Mouse (Mus musculus) hindbrain, embryonic 16.5 days (tissue): ENCODE measurements around the gene Eif4e2. TPM values are rescaled to one million over a fixed set of nuclear protein-coding genes. Genes with fewer than 3 reads are reported as not detected.

ENCODE experiments used
- ATAC-seq: fragments of 200-750 bp; cut with Nextera tagmentation; 2 replicates; pipeline ENCODE4 v1.8.0; 2017; ENCODE audit warnings: moderate TSS enrichment, moderate library complexity
- H3K27ac ChIP-seq: fragments of 300-500 bp; sonication (generic); 2 replicates; pipeline ENCODE4 v1.5.1; 2014; ENCODE audit warnings: low read depth, mild to moderate bottlenecking, control low read depth, low read length, moderate library complexity
- H3K27me3 ChIP-seq: fragments of 300-500 bp; sonication (generic); replicated peaks from 2 replicates; pipeline ENCODE4 v1.6.1; 2014; ENCODE audit warnings: low read length; ENCODE audit not compliant: control insufficient read depth, insufficient read depth
- H3K36me3 ChIP-seq: fragments of 300-500 bp; sonication (generic); 2 replicates; pipeline ENCODE4 v1.6.1; 2014; ENCODE audit warnings: mild to moderate bottlenecking, low read length, moderate library complexity, mixed read lengths; ENCODE audit not compliant: control insufficient read depth, insufficient read depth
- H3K4me1 ChIP-seq: fragments of 300-500 bp; sonication (generic); 2 replicates; pipeline ENCODE4 v1.6.1; 2014; ENCODE audit warnings: low read depth, low read length; ENCODE audit not compliant: control insufficient read depth, insufficient read depth
- H3K4me2 ChIP-seq: fragments of 300-500 bp; sonication (generic); 2 replicates; pipeline ENCODE4 v1.6.1; 2014; ENCODE audit warnings: mild to moderate bottlenecking, low read length, control low read depth, moderate library complexity
- H3K4me3 ChIP-seq: fragments of 300-500 bp; sonication (generic); 2 replicates; pipeline ENCODE4 v1.5.1; 2014; ENCODE audit warnings: mild to moderate bottlenecking, low read length, control low read depth, moderate library complexity
- H3K9ac ChIP-seq: fragments of 300-500 bp; sonication (generic); 2 replicates; pipeline ENCODE4 v1.6.1; 2014; ENCODE audit warnings: low read depth, mild to moderate bottlenecking, control low read depth, low read length, moderate library complexity
- H3K9me3 ChIP-seq: fragments of 300-500 bp; sonication (generic); 2 replicates; pipeline ENCODE4 v1.6.1; 2014; ENCODE audit warnings: mild to moderate bottlenecking, low read length, moderate library complexity; ENCODE audit not compliant: control insufficient read depth
- WGBS: fragments of 180-500 bp; shearing (Covaris S2); extraction: QIAGEN DNeasy Blood & Tissue Kit; methylation state at CpG from one replicate; pipeline ENCODE4 v1.1.7; 2014; 5-methylcytosine and 5-hydroxymethylcytosine counted together
- polyA plus RNA-seq: library from polyadenylated mRNA; unstranded; fragments of >200 nt; fragmentation: Nextera tagmentation; extraction: Ambion mirVana; gene quantifications from 2 replicates; pipeline ENCODE4 v1.2.1, GENCODE M21; 2015

Gene Eif4e2
- polyA plus RNA-seq, 1 experiment from 2014 or later = 79.3 TPM

- H3K27me3 ChIP-seq = no peaks in the 10 kb centered on the region; the same call in 1 of the 2 replicates
- no peak overlapping the region for H3K4me3 ChIP-seq
- no peak overlapping the region for H3K27ac ChIP-seq
- H3K9me3 ChIP-seq = no peaks in the 10 kb centered on the region
- no peak for ATAC-seq
- H3K4me1 ChIP-seq = no peaks in the 10 kb centered on the region
- H3K9ac ChIP-seq = no peak overlapping the region
- H3K4me2 ChIP-seq = no peak overlapping the region
- WGBS = 73% methylated on average over 12 of the region's 12 CpGs
- no peaks in the 10 kb centered on the region for H3K36me3 ChIP-seq
Measured at GRCm38 (mm10) chr1:87198119-87199065, 15.3 kb upstream of the Eif4e2 start.

- WGBS = 65% methylated on average over 2 of the region's 2 CpGs
- Histone ChIP-seq H3K9ac (no peak overlapping the region), H3K36me3 (no peaks in the 10 kb centered on the region), H3K27ac (no peak overlapping the region), H3K9me3 (no peaks in the 10 kb centered on the region), H3K4me3 (no peak overlapping the region), H3K4me2 (no peak overlapping the region), H3K4me1 (no peaks in the 10 kb centered on the region), H3K27me3 (no peaks in the 10 kb centered on the region; the same call in 1 of the 2 replicates)
- no peak for ATAC-seq
Measured at GRCm38 (mm10) chr1:87200811-87201210, 12.9 kb upstream of the Eif4e2 start.

GRCm38 (mm10) chr1:87201848-87202247, 11.9 kb upstream of the Eif4e2 start:
- Histone ChIP-seq H3K4me1 (no peaks in the 10 kb centered on the region), H3K9me3 (no peaks in the 10 kb centered on the region), H3K4me2 (no peak overlapping the region), H3K4me3 (no peak overlapping the region), H3K27ac (no peak overlapping the region), H3K27me3 (peaks cover 2% of the 10 kb centered on the region), H3K36me3 (no peaks in the 10 kb centered on the region), H3K9ac (no peak overlapping the region)
- ATAC-seq = no peak
- 59% methylated on average over 1 of the region's 1 CpGs for WGBS

GRCm38 (mm10) chr1:87203779-87204178, 9.9 kb upstream of the Eif4e2 start:
- H3K27me3 ChIP-seq = peaks cover 2% of the 10 kb centered on the region
- ATAC-seq = no peak
- 84% methylated on average over 5 of the region's 5 CpGs for WGBS
- H3K36me3 ChIP-seq = no peaks in the 10 kb centered on the region
- H3K9me3 ChIP-seq = no peaks in the 10 kb centered on the region
- no peak overlapping the region for H3K9ac ChIP-seq
- no peak overlapping the region for H3K4me3 ChIP-seq
- H3K27ac ChIP-seq = no peak overlapping the region
- no peaks in the 10 kb centered on the region for H3K4me1 ChIP-seq
- no peak overlapping the region for H3K4me2 ChIP-seq

- no peak within 1 kb of the TSS for H3K4me3 ChIP-seq
- H3K4me2 ChIP-seq = no peak within 1 kb of the TSS
- H3K27ac ChIP-seq = no peak within 1 kb of the TSS
- H3K4me1 ChIP-seq = no peaks in the 10 kb centered on the region
- H3K36me3 ChIP-seq = no peaks in the 10 kb centered on the region
- no peaks in the 10 kb centered on the region for H3K9me3 ChIP-seq
- no peak for ATAC-seq
- peaks cover 2% of the 10 kb centered on the region; the same call in 1 of the 2 replicates for H3K27me3 ChIP-seq
- H3K9ac ChIP-seq = no peak within 1 kb of the TSS
- WGBS = 92% methylated on average over 7 of the region's 7 CpGs
Measured at GRCm38 (mm10) chr1:87204465-87204864, 9.2 kb upstream of the Eif4e2 start, which contains the start of gene Chrng. Gene Chrng (plus strand): TSS chr1:87204657.

- no peaks in the 10 kb centered on the region for H3K36me3 ChIP-seq
- no peak overlapping the region for H3K9ac ChIP-seq
- H3K4me2 ChIP-seq = no peak overlapping the region
- no peaks in the 10 kb centered on the region for H3K9me3 ChIP-seq
- 67% methylated on average over 6 of the region's 6 CpGs for WGBS
- no peak overlapping the region for H3K27ac ChIP-seq
- no peak for ATAC-seq
- no peaks in the 10 kb centered on the region for H3K4me1 ChIP-seq
- H3K4me3 ChIP-seq = no peak overlapping the region
- H3K27me3 ChIP-seq = peaks cover 2% of the 10 kb centered on the region; the same call in 1 of the 2 replicates
Measured at GRCm38 (mm10) chr1:87205038-87205437, 8.7 kb upstream of the Eif4e2 start.

- H3K9me3 ChIP-seq = no peaks in the 10 kb centered on the region
- no peak for ATAC-seq
- no peaks in the 10 kb centered on the region for H3K4me1 ChIP-seq
- H3K27ac ChIP-seq = no peak overlapping the region
- 49% methylated on average over 3 of the region's 3 CpGs for WGBS
- no peak overlapping the region for H3K4me3 ChIP-seq
- no peak overlapping the region for H3K4me2 ChIP-seq
- H3K27me3 ChIP-seq = peaks cover 2% of the 10 kb centered on the region; the same call in 1 of the 2 replicates
- H3K9ac ChIP-seq = no peak overlapping the region
- no peaks in the 10 kb centered on the region for H3K36me3 ChIP-seq
Measured at GRCm38 (mm10) chr1:87205502-87205901, 8.2 kb upstream of the Eif4e2 start.

GRCm38 (mm10) chr1:87206339-87206738, 7.4 kb upstream of the Eif4e2 start:
- Histone ChIP-seq H3K4me1 (no peaks in the 10 kb centered on the region), H3K4me3 (no peak overlapping the region), H3K27me3 (peaks cover 2% of the 10 kb centered on the region; the same call in 1 of the 2 replicates), H3K4me2 (no peak overlapping the region), H3K9ac (no peak overlapping the region), H3K27ac (no peak overlapping the region), H3K36me3 (no peaks in the 10 kb centered on the region), H3K9me3 (no peaks in the 10 kb centered on the region)
- 24% methylated on average over 17 of the region's 17 CpGs for WGBS
- no peak for ATAC-seq

GRCm38 (mm10) chr1:87211431-87211830, 2.3 kb upstream of the Eif4e2 start:
- Histone ChIP-seq H3K27me3 (peaks cover 2% of the 10 kb centered on the region; the same call in 1 of the 2 replicates), H3K36me3 (no peaks in the 10 kb centered on the region), H3K27ac (no peak overlapping the region), H3K4me2 (no peak overlapping the region), H3K4me1 (peaks cover 22% of the 10 kb centered on the region), H3K9ac (no peak overlapping the region), H3K9me3 (no peaks in the 10 kb centered on the region), H3K4me3 (no peak overlapping the region)
- 88% methylated on average over 4 of the region's 4 CpGs for WGBS
- no peak for ATAC-seq
